Mouse (Mus musculus) kidney, postnatal 14 days (tissue): ENCODE measurements around the gene Olfr287.

Experiments
- DNase-seq: peaks from one replicate; pipeline ENCODE4 v3.0.0; 2022; ENCODE audit warnings: mixed read lengths

Gene Olfr287

DNA sequence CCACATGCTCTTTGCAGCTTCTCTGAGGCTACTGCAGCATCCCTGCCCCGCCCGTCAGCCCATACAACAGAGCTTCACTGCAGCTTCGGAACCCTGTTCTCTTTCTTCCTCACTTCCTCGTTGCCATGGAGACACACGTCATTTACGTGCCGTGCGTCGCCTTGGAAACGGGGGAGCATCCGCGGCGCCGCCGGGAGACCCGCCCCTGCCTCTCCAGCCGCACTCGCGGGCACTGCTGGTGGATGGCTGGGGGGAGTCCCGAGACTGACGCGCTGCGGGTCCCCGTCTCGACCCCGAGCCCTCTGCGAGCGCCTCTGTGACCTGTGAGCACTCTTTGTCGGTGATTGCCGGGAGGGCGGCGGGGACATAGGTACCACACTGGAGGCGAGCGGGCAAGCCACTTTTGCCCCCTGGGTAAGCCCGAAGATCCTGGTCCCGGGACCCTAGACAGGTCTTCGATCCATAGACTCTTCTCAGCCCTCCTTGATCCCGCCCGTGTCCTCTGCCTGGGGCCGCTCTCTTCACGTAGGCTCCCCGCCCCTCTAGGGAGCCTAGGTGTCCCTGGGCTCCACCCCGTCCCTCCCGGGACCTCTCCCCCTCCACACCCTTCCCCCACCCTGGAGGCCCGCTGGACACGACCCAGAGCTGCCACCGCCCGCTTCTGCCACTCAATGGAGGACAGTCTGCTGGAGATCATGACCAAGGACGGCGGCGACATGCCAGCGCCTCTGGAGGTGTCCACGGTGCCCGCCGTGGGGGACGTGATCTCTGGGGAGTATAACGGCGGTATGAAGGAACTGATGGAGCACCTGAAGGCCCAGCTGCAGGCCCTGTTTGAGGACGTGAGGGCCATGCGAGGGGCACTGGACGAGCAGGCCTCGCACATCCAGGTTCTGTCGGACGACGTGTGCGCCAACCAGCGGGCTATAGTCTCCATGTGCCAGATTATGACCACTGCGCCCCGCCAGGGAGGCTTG, 52.9 kb downstream of the Olfr287 start:
- DNase-seq, result peak; percentile 83

DNA sequence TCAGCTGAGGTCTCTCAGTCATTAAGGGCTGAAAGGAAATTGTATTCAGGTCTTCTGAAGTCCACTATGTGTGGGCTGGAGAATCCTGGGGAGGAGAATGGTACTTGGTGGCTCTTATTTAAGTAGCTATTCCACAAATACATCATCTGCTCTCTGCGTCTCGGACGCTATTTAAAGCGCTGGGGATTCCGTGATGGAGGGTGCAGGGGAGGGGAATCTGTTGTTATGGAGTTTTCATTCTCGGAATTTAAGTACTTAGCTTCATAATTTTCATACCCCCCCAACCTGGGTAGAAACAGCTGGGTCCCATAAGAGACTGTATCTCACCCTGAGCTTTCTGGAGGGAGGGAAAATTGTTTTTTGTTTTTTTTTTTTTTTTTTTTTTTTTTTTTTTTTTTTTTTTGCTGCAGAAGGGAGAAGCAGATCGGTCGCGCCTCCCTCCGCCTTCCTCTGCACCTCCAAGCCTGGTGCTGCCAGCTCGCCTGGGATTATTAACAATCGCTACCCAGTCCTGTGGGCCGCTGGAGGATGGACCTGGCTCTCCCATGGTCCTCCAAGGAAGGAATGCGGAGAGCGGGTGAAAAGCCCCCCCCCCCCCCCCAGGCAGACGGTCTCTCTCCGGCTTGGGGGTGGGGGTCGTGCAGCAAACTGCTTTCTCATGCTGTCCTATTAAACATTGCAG, 53.8 kb downstream of the Olfr287 start, which contains the start of gene Ccdc184:
Ccdc184 (plus strand) TSS at position 196 of the 682 bp plus-strand sequence.
- no peak for DNase-seq

GRCm38 (mm10) chr15:98165525-98165924, 55.3 kb downstream of the Olfr287 start, which contains the start of gene Asb8:
Gene Asb8 (minus strand): TSS chr15:98165625.
- DNase-seq, result no peak

DNA sequence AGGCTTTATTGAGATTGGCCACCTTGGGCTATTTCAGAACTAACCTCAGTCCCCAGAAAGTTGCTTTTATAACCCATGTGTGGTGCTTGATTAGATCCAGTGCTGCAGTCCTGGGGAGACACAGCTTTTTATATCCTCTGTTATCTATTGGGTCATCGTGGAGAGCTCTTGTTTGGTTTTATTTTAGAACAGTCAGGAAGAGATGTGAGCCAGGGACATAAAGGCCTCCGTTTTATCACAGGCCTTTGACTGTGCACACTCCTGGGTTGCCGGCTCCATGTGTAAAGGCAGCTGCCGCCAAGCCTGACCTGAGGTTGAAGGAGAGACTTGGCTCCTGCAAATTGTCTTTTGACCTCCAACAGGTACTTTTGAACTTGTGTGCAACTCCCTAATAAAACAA, 58.3 kb downstream of the Olfr287 start:
- DNase-seq, result no peak

- DNase-seq, result no peak
These were observed 59.6 kb downstream of the Olfr287 start for GRCm38 (mm10) chr15:98161026-98161805.

DNA sequence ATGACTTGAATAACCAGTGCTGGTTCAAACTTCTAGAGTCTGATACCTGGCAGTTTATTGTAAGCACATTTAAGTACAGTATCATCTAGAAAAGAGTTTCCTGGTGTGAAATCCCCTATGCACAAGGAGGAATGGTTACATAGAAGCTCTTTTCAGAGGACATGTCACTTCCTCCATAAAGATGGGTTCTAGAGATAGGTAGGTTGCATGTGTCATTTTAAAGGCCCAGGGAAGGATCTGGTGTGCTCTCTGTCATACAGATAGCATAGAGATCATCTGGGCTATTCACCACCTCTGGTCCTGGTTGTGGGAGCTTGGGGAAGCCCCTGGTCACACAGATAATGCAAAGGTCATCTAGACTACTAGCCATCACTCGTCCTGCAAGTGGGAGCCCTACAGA, 63.6 kb downstream of the Olfr287 start:
- no peak for DNase-seq
